Mouse (Mus musculus) kidney, postnatal 10 days (tissue): ENCODE measurements at regions not wholly inside any gene's neighbourhood (a gene's known extent, or its start where the extent isn't known, plus 50 kb on each side); places are given as distances from the start of the nearest gene placed in this dataset.

ENCODE experiments used
- DNase-seq: peaks from one replicate; pipeline ENCODE4 v3.0.0; 2021; ENCODE audit warnings: mixed read lengths

- peak; percentile 84 for DNase-seq
Measured at GRCm38 (mm10) chr10:23052480-23053378, 232.8 kb upstream of the Tcf21 start.

- no peak for DNase-seq
Measured at GRCm38 (mm10) chr10:23044466-23044865, 224.5 kb upstream of the Tcf21 start.

DNA sequence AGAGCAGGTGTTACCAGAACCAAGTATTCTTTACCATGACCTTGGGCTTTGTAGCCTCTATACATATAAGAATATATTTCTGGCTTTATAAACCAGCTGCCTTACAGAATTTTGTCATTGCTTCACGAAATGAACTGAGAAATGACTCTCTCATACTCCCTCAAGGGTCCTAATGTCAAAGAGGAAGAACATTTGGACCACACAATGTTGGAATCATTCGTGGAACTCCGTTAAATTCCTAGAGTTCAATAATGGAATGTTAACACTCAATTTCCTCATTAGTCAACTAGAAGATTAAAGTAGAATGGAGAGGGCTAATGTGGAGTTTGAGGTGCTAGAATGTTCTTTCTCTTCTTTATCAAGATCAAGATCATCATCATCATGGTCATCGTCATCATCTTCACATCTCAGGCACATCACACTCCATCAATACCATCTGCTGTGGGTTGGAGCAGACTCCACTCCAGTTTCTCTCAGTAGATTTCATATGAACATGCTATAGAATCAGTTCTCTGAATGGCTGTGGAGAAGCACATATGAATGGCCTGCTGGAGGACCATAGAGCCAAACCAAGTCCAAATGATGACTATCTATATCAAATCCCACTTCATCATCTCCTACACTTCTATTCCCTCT is 211.6 kb upstream of the Tcf21 start:
- DNase-seq, result no peak

GRCm38 (mm10) chr10:23027961-23028360 is 208.0 kb upstream of the Tcf21 start:
- no peak for DNase-seq

DNA sequence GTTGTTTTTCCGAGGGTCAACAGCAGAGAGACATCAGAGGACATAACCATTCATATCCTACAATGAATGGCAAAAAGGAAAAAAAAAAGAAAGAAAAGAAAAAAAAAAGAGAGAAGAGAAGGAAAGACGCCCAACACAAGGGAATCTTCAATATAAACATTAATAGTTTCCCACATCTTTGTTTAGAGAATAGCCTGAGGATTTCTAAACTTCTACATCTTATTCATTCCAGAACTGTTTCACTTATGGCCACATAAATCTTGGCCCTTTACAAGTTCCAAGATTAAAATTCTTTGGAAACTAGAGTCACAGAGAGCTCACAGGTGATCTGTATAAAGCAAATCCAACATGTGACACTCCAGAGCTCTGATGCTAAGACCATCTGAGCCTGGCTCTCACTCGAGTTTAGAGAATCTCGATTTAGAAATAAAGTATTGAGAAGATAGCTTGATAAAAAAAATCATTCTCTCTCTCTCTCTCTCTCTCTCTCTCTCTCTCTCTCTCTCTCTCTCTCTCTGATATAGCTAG is 197.2 kb upstream of the Tcf21 start:
- no peak for DNase-seq

DNA sequence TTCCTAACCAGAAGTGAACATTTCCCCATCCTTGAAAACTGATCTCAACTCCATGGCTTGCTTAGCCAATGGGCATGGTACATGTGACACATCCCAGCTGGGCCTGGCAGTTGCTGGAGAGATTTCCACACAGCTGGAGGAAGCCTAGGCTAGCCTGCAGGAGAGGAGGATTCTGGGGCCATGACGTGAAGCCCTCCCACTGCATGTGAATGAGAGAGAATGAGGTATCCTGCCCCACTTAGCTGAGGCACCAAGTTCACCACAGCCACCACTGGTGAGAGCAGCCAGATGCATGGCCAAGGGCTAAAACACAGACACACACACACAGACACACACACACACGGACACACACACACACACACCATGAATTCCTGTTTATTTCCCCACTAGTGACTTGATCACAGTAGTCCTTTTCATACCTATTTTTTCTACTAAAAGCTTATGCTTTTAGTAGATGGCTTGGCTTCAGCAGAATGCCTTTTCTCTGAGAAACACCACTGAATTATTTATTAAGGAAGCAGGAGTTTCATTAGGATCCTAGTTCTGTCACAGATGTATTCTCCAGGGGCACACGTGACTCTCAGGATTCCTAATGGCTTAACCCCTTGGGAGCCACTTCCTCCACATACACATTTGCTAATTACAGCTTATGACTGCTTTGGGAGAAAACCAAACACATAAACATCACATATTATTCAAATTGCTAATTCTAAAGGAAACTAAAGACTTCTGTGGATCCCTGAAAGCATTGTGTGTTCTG is 196.1 kb upstream of the Tcf21 start:
- peak; percentile 21 for DNase-seq

- DNase-seq, result peak; percentile 61
Measured at GRCm38 (mm10) chr10:23010715-23011114, 190.7 kb upstream of the Tcf21 start.

- DNase-seq, result peak; percentile 79
Measured at GRCm38 (mm10) chr10:23010201-23010600, 190.2 kb upstream of the Tcf21 start.

DNA sequence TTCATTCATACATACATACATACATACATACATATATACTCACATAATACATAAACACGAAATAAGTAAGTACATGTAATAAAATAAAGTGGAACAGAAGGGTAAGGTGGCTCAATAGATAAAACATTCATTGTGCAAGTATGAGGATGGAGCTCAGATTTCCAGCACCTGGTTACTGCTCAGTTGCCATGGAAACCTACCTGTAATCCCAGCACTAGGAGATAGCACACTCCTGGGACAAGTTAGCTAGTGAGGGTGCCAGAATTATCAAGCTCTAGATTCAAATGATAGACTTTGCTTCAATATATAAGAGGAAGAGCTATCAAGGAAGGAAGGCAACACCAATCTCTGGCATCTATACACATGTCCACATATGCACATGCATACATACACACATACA is 184.8 kb upstream of the Tcf21 start:
- DNase-seq, result no peak

- DNase-seq, result no peak
Measured at GRCm38 (mm10) chr10:23003686-23004085, 183.7 kb upstream of the Tcf21 start.

DNA sequence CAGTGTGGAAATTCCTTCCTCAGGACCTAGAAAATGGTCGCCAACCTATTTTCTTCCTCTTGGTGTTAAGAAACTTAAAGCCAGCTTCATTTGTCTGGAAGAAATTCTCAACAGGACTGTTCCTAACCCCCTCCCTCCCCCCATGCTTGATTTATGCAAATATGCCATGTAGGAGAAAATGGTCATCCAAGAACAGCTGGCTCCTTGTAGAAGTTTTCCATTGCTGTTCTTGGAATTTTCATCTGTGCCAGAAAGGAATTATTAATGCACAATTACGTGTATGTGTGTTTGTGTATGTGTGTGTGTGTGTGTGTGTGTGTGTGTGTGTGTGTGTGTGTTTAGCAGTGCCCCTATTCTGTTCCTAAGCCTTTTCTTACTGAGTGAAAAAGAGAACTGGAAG is 178.6 kb upstream of the Tcf21 start:
- DNase-seq, result no peak

DNA sequence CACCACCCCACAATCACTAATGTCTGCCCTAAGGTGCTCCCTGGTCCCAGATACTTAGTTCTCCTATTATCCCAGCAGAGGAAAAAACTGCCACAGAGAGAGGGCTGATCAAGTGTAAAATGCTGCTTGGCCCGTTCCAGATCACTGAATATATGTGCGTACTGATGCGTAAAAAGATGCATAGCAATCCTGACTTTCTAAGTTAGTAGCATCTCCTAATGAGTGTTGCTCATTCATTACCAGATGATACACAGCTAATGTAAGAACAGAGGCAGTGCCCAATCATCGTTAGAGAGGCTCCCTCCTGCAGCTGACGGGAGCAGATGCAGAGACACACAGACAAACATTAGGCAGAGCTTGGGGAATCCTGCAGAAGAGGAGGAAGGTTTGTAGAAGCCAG is 177.6 kb upstream of the Tcf21 start:
- DNase-seq, result no peak

GRCm38 (mm10) chr10:22993158-22993557 is 173.2 kb upstream of the Tcf21 start:
- DNase-seq, result no peak

DNA sequence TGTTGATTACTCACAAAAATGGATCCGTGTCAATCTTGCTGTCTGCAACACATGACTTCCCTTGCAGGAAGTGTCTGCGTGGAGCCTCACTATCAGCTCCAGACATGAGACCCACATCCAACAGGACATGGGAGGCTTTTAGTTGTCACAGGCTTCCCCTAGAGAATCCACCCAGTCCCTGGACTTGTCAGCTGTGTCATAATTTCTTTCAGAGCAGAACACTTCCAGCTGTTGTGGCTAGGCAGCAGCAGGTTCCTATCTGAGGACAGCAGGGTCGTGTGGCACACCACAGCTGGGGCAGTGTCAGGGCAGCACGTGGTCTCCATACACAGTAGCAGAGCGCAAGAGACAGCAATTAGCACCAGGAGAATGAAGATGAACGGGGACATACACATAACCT is 161.8 kb upstream of the Tcf21 start:
- DNase-seq, result peak; percentile 82

- peak; percentile 35 for DNase-seq
Measured at GRCm38 (mm10) chr10:22978442-22978841, 158.5 kb upstream of the Tcf21 start.

DNA sequence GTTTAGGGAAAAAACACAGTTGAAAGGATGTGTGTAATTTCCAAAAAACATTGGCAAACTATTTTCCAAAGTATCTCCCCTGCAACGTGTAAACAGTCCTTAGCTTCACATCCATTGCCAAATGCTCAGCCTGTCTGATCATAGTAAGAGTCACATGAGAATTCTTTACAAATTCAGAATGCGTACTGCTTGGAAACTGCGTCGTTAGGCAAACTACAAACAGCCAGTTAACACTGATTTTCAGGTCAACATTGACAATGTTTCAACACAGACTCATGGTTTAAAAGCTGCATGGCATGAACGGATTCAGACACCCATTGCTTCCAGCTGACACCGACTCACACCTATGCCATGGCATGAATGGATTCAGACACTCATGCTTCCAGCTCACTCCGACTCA is 137.0 kb upstream of the Tcf21 start:
- no peak for DNase-seq

GRCm38 (mm10) chr10:22953283-22953682 is 133.3 kb upstream of the Tcf21 start:
- no peak for DNase-seq

DNA sequence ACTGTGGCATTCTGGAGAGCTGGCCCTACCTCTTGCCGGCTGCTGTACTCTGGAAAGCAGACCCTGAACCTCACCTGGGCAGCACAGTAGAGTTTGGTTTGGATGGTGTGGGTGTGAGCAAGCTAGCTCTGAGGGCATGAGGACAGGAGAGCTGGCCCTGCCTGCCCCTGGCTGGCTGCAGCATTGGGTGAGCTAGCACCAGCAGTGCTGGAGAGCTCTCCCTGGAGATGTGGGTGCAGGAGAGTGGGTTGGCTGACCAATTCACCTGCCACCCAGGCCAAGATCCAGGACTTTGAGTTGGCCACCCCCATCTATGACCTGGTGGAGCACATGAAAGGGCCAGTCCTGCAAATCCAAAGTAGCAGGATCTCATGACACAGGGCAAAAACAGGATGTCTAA is 124.3 kb upstream of the Tcf21 start:
- DNase-seq, result no peak

DNA sequence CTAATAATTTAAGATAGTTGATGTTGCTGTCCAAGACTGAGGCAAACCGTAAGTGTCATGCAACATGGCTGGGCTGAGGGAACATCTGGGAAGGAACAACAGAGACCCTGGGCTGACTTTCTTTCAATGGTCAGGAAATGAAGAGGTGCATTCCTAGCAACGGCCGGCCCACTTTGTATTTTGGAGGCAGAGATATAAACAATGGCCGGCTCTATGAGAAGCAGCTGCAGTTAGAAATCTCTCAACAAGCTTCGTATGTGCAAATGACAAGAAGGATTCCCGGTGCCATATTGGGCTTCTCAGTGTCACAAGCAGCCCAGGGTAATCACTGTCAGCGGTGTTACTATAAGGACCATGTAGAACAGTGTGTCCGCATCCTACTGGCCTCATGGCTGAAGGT is 108.0 kb upstream of the Tcf21 start:
- peak; percentile 16 for DNase-seq

DNA sequence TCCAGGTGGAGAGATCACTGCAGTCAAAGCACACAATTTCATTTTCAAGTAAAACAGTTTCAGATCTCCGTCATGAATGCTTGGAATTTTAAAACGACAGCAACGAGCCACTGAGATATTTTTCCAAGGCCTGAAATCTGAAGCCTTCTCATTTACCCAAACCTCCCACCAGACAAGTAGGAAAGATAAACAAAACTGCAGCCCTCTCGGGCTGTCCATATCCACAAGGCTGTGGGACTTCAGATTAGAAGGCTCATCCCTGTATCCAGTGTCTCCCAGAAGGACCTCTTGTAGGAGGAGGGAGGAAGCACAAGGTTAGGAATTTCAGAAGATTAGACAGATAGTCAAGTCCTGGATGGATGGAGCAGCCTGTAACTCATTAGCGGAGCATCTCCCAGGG is 106.1 kb upstream of the Tcf21 start:
- peak; percentile 18 for DNase-seq

DNA sequence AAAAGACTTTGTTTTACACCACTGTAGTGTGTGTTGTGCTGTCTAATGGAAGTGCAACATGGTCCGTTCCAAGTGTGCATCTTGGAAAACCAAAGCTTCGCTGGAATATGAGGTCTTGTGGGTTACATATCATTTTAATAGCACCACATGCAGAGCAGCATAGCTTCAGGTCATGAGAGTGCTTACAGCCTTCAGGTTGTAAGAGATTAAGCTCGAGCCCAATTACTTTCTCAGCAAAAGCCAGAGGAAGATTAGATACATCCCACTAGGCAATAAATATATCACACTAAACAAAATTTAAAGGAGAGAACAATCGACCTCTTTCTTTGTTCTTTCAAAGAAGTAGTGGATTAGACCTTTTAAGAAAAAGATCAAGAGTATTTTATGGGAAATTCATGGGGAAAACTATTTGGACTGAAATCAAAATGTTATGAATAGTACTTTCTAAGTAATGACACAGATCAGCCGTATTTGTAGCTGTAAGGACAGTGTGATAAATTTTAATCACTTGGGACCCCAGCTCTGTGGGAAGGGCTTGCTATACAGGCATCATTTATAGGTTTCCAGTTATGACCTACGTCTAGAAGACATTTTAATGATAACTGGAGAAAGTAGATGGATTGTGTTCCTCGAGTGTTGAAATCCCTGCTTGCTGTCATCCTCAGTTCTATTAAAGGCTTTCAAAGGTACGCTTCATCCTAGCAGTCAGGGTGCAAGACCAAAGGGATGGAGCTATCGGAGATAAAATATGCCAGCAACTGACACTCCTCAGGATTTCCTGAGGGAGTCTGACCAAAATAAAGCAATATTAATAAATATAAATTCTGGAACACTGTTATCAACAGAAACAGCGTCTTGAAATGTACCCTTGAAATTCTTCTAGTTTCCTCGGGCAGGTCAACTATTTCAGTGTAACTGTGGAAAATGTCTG is 101.3 kb upstream of the Tcf21 start:
- DNase-seq, result no peak

- DNase-seq, result no peak
Measured at GRCm38 (mm10) chr10:22919869-22920268, 99.9 kb upstream of the Tcf21 start.
